Mouse (Mus musculus) A20 (cell line): ENCODE measurements around the gene Creb3l2.

Experiments
- DNase-seq: peaks from one replicate; pipeline ENCODE4 v3.0.0-alpha.2; 2011; ENCODE audit warnings: low read depth, low spot score

Creb3l2 gene

DNA sequence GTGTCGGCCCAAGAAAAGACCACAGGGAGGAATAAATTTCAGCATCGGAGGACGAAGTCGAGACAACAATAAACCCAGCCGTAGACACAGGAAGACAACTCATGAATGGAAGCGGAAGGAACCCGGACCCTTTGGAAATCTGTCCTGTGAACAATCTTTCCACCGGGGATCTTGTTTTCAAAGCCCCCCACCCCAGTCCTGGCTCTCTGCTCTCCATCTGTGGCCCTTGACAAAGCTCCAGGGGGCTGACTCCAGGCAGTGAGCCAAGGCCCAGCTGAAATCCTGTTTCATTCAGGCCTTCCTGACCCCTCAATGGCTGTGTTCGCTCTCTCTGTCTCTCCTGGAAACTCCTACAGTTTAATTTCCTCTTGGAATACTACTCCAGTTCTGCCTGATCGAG is 66.5 kb downstream of the Creb3l2 start:
- DNase-seq = no peak

DNA sequence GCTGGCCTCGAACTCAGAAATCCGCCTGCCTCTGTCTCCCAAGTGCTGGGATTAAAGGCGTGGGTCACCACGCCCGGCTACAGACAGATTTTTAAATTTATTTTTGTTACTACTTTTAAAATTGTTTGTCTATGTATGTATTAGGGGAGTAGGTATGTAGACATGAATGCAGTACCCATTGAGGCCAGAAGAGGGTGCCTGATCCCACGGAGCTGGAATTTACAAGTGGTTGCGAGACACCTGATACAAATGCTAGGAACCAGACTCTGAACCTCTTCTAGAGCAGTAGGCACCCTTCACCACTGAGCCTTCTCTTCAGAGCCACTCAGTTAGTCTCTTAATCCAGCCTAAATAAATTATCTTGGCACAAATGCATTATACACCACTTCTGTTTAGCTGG is 70.6 kb downstream of the Creb3l2 start:
- peak; percentile 54 for DNase-seq

DNA sequence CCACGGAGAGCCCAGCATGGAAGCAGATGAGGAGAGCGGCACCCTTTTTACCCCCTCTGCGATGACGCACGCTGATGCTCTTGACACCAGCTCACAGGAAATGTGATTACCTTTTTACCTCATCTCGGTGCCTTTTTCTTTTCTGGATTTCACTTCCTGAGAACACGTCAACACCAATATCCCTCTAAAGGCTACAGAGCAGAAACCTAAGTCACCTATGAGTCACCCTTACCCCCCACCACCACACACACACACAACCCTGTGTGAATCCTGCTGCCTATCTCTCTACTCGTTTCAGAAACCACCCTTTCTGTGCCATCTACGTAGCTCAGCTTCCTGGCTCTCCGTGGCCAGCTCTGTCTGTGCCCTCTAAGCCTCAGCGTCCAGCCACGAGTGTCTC is 71.4 kb downstream of the Creb3l2 start:
- DNase-seq = no peak

DNA sequence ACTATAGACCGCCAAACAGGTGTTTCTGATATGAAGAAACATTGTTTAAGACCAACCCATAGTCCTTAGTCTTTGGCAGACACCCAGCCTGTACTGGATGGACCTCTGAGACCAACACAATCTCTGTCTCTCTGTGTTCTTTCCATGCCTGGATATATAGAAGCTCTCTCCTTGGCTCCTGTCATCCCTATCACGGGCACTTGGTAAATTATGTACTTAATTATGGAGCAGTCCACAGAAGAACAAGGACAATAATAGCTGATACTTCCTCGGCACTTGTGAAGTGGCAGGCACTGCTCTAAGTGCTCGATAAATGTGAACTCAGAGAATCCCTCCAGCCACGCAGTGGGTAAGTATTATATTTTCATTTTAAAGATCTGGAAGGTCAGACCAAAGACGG is 72.2 kb downstream of the Creb3l2 start:
- no peak for DNase-seq

DNA sequence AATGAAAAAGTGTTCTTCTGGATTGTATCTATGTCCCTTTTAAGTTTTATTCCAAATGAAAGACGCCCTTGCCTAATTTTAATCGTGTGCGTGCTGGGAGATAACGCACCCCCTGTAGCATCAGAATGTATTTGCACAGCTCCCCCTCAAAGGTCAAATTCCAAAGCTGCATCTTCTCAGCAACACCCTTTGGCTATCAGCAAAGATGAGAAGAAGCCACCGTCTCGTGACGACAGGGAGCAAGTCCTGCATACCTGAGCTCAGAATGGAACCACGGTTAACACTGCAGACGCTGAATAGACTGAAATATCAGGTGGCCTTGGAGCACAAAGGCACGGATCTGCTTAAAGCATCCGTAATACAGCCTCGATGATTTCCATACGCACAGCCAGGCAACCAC is 73.7 kb downstream of the Creb3l2 start:
- DNase-seq = no peak

DNA sequence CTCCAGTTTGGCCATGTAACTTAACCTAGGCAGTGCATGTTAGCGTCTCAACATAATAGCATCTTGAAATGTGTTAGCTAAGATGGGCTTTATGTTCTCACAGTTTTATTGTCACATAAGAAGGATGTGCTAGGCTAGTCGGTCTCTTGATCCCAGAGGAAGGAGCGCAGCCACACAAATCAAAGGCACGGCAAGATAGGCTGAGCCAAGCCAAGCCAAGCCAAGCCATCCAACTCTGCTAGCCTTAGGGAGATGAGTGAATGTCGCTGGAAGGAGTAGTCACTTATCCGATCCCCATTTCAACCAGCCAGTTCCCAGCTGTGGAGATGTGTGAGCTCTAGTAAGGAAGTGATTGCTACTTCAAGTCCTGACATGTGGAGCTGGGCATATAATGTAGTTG is 75.0 kb downstream of the Creb3l2 start:
- no peak for DNase-seq

DNA sequence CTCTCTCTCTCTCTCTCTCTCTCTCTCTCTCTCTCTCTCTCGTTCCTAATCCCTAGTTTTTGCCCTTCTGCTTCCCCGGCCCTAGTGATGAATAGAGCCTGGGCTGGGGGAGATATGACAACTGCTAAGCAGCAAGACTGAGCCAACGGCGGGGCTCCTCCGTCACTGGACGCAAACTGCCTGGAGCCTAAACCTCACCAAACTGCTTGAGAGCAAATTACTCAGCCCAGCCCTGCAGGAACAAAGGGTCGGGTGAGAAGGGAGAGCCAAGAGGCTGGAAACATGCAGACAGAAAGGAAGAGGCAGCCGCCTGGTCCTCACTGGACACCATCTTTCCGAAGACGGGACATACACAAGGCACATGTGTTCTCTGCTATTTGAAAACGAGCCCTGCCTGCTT is 76.8 kb downstream of the Creb3l2 start:
- no peak for DNase-seq

DNA sequence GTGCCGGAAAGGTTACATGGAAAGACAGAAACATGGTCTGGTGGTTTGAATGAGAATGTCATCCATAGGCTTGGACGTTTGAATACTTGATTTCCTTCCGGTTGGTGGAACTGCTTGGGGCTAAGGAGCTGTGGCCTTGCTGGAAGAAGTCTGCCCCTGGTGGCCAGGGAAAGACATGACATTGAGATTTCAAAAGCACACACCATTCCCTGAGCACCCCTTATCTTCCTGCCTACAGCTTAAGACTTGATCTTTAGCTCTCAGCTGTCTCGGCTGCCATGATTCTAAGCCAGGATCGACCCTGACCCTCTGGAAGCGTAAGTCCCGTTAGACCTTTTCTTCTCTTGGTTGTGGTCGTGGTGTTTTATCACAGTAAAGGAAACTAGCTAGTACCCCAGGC is 77.6 kb downstream of the Creb3l2 start:
- peak; percentile 20 for DNase-seq

DNA sequence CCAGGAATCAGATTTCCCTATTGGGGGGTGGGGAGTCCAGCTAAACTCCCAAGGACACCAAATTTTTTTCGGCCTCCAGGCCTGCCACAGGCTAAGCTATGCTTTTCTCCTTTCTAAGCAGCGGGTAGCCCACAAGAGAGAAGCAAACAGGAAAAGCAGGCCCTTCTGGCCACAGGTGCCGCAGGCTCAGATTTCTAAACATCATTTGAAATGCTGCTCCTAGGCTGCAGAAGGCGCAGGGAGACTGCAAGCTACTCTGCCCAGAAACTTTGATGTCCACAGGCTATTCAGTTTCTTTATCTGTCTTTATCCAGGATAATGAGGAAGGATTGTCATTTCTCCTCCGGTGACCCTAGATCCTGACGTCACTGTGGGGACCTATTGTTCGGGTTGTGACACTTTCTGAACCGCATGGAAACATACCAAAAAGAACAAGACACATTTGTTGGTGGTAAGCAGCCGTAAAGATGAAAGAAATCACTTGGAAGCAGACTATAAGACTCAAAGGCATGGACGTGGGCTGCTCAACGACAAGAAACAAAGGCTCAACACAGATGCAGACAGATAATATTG is 81.0 kb downstream of the Creb3l2 start:
- no peak for DNase-seq

DNA sequence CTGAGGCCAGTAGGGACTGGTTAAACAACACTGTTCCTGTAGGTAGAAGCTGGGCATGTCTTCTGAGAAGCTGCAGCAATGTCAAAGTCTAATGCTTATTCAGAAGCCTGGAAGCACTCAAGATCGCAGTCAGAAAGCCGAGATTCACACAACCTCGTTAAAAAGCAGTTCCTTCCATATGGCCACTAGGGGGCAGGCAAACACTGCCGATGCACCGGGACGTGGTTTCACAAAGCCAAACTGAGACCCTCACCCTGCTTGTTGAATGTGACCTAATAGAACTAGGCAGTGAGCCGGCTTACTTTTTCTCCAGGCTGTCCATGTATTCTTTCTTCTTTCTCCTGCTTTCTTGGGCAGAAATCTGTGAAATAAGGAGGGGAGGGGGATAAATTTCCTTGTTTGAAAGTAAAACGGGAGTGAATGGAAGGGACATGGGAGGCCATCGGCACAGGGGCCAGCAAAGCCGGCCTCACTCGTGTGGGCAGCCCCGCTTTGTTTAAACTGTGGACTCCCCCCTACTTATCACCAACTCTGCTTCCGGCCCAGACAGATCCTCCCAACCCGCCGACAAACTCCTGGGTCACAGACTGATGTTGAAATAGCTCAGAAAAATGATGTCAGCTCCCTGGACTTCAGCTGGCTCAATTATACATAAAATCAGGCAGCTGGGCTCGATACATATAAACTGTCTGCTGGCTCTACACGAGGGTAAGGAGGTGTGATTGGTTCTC is 87.3 kb downstream of the Creb3l2 start:
- DNase-seq = peak; percentile 63

DNA sequence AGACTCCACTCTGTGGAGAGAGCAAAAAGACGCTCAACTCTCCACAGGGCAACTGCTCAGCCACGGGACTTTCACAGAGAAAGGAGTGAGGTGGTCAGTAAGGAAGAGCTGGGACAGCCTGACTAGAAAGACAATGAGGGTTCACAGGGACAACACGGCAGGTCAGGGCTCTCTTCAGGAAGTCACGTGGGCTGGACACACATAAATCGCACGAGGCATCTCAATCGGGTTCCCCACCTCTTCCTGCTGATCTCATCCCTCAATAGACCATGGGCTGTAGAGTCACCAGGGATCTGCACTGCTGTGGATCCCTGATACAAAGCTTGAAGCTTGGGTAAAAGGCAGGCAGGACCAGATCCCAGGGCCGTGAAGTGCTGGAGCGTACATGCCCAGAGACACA is 88.3 kb downstream of the Creb3l2 start:
- DNase-seq = no peak

DNA sequence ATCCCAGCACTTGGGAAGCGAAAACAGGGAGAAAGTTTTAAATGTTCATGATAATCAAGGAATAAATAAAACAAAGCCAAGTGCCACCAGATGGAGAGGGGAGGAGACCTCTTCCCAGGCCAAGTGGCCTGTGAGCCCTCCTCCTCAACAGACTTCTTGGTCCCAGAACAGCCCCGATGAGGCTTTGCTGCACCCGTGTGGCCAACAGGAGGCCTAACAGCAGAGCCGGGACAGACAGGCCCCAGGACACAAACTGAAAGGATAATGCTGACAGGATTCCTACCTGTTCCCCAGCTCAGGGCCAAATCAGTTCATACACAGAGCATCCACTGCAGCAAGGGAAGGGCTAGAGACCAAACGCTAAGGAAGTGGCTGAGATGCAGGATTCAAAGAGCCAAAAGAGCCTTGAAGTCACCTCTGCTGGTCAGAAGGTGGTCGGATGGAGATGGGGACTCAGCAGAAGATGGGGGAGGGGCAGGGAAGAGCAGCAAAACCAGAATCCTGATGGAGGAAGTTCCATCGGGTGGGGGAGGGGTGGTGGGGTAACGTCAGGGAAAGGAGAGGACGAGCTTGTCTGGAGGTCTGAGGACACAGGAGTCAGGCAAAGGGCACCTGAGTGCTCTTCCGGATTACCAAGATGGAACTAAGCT is 90.1 kb downstream of the Creb3l2 start:
- peak; percentile 54 for DNase-seq

DNA sequence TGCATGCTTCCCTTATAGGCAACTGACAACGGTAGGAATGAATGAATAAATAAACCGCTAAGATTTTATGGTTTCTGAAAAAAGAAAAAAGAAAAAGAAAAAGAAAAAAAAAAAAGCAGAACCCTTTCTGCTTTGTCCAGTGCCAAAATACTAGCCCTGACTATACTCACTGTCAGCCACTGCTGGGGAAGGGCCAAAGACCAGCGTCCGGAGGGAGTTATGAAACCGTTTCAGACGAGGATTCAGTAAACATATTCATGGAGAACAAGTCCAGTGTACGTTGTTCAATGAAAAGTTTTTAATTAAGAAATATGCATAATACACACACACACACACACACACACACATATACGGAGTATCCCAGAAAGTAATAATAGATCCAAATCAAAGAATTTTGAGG is 91.6 kb downstream of the Creb3l2 start:
- no peak for DNase-seq

DNA sequence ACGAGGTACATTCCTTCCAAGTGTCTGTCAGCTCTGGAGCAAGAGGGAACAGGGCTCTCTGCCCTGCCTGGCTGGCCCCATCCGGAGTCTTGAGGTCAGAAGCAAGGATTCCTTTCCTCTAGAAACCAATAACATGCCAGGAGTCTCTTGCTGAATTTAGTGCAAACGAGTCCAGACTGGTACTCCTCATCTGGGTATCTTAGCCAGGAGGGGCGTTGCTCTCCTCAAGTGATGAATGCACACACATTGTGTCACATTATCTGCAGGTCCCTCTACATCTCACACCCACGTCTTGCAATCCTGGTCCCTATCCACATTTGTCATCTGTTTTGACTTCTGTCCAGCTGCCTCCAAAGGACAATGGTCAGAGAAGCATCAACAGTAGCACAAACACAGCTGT is 94.3 kb downstream of the Creb3l2 start:
- no peak for DNase-seq

DNA sequence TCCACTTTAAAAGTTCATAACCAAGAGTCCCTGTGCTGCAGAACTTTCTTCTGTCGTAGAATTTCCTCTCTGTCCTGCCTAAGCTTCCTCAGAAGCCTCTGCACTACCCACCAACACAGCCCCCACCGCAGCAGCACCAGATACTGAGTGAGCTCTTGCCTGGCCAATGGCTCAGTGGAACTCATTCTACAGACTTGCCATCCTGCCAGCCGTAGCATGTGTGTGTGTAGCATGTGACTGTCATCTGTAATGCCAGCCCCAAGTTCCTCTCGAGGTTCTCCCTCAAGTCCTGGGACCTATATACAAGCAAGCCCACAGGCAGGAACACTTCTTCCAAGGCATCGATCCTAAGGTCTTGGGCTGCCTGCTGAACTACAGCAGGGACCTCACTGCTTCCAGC is 103.9 kb downstream of the Creb3l2 start:
- no peak for DNase-seq

DNA sequence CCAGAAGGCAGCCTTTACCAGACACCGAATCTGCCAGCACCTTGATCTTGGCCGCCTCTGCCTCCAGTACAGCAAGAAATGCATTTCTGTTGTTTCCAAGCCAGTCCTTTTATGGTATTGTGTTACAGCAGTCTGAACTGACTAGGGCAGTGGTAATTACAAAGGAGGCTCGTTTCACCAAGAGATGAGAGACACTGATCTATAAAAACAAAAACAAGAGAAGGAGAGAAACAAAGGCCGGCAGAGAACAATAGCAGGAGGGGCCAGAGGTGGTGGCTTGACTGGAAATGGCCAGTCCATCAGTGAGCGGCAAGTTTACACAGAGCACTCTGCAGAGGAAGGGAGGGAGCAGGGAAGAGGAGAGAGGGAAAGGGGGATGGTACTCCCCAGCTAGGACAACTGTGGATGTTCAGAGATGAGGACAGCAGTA is 105.1 kb downstream of the Creb3l2 start:
- no peak for DNase-seq

DNA sequence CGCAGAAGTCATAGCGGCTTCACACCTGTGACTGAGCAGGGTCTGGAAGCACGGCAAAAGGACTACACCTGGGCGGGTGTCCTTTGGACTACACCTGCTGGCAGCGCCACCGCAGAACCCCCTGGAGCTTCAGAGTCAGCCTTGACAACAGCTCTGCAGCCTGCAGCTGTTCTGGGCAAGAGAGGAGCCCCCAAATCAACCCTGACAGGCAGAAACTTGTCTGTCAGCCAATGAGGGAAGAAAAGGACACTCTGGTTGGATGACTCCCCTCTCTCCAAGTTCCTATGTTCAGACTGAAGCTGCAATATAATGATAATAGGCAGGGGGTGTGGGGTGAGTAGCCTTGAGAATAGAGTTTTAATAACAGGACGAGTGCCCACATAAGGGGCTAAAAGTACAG is 105.6 kb downstream of the Creb3l2 start:
- no peak for DNase-seq

DNA sequence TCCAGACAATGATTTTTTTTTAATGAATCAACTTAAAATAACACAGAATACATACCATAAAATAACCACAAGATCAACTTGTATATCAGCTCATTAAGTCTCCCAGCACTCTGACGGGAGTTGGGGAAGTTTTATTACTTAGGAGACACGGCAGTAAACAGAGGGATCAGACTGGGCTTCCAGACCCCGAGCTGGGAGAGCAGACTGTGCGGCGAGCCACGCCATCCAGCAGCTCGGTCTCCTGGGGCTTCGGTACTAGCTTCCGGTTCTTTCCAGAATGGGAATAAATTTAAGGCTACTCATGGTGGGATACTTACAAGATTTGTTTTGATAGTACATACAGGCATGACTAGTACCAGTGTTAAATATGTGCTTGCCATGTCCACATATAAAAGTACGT is 109.1 kb downstream of the Creb3l2 start:
- DNase-seq = no peak

DNA sequence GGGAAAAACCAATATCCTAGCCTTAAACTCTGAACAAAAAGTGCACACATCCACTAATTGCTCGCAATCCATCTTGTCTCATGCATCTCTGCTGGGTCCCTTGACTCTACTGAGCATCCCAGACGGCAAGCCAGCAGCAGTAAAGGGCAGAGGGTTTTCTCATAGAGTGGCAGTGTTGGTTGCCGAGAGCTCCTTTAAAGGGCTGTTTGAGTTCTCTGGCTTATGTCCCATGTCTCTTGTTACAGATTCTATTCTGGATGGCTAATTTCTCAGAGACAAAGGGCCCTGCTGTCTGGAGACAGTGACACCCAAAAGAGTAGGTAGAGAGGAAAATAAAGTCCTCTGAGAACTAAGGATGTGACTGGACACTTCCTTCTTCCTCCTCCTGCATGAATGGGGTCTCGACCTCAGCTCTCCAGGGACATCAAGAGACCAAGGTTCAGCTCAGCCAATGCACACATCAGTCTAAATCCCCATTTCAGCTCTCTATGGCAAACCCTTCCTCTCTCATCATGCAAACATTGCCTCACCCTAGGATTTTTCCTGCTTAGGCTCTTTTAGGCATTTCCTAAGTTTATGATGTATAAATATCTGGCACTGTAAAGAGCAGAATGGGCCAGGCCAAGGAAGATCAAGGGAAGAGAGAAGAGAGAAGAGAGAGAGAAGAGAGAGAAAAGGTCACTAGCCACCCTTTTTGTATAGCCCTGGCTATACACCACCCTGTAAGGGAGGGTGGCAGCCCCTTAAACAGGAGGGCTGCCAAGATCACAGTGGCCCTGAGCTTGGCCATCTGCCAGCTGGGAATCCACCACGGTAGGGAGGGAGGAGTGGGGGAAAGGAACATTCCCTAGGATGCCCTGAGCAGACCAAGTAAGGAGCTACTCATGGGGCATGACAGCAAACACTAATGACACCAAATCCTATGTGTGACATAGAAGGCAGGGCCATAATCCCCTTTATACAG is 111.8 kb downstream of the Creb3l2 start:
- DNase-seq = no peak

DNA sequence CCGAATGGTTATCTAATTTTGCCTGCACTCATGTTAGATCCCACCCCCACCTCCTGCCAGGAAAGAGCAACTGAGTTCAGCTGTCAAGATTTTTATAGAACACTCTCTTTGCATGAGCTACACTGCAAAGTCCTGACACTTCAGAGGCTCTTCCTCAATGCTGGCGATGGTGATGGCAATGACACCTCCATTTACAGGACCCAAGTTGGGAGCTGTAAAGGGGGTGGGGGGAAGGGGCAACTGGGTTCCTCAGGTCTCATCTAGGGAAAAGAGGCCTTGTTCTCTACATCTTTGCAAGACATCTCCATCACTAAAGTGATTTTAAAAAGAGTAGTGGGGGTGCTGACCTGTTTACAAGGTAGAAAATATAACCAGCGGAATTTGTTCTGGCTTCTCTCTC is 112.6 kb downstream of the Creb3l2 start:
- DNase-seq = no peak

DNA sequence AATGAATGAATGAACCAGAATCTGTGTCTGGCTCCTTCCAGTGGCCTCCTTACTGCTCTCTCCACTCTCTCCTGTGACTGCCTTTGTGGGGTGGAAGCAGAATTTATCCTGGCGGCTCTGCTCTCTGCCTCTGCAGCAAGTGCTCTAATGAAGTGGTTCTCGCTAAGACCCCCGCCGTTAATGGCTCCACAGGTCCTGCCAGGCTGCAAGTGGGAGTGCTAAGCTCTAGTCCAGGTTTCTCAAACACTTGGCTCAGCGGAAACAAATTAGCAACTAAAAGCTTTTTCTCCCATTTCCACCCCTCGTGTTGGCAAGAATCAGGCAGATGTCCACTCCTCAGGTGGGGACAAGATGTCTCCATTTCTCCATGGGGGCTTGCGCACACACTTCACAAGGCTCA is 113.3 kb downstream of the Creb3l2 start:
- no peak for DNase-seq

DNA sequence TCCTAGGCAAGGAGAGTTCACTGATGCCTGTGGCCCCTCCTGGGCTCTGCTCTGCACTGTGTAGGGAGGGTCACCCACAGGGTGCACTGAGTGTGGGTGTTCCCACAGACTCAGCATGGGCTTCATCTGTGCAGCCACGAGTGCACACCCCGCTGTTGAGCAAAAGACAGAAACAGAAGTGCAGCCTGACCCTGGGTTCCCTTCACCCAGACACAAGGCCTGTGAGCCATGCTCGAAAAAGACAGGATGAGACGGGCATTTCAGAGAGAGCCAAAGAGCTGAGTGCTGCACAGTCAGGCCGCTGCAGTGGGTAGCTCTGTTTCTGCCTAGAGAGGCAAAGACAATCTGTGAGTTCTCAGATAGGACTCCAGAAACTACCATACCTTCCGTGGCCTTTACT is 114.4 kb downstream of the Creb3l2 start:
- DNase-seq = no peak
